Mouse (Mus musculus) cerebellum, postnatal 10 days (tissue): ENCODE results near the gene D630023F18Rik.

Experiments used
- DNase-seq, 2 experiments: peaks; one replicate each; pipeline ENCODE4 v3.0.0; 2021; ENCODE audit warnings: mixed read lengths in 2 of 2

The D630023F18Rik gene

DNA sequence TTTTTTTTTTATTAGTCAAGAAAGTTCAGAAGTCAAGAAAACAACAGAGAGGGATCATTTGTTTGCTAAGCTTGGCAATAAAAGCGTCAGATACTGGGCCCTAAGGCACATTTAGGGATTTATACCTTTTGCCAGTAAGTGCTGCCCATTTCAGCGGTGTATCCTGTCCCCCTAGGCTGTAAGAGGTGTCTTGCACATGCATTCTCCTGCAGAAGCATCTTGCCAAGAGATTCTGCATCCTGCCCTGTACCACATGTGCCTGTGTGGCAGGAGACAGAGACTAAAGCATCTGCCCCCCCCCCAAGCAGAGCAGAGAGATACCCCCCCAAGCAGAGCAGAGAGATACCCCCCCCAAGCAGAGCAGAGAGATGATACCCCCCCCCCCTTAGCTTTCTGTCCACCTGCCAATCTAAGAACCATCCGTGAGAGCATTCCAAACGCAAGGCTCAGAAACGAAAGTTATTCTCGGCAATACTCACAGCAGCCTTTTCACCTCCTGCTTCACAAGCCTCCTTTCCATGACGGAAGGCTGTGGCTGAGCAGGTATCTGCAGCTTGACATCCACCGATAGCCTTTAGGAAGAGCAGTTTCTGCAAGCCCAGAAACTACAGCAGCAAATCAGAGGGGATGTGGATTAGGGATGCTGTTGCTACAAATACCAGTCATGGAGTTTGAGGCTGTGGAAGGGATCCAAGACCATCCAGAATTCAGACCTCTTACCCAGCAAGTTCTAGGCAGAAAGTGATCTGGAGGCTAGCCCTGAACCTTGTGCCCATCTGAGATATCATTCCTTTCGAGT, at the start of gene D630023F18Rik:
TSS of gene D630023F18Rik (minus strand) at position 641 of the 799 bp plus-strand sequence.
- peak; percentile 51 to 63 for DNase-seq

DNA sequence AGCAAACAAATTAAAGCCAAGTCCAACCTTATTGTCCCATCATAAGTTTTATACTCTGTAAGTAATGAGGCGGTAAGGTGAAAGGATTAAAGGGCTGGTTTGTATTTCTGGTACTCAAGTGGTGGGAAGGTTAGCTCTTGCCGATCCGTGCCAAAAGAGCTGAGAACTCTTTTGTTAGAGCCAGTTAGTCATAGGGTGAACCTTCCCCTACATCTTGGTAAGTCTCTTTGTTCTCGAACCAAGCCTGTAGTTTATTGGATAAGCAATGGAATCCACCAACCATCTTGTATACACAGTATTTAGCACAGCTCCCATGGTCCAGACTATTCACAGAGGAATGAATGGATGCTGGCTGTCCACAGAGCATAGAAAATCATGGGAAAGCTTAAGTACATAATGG, 48.6 kb upstream of the D630023F18Rik start:
- no peak for DNase-seq

DNA sequence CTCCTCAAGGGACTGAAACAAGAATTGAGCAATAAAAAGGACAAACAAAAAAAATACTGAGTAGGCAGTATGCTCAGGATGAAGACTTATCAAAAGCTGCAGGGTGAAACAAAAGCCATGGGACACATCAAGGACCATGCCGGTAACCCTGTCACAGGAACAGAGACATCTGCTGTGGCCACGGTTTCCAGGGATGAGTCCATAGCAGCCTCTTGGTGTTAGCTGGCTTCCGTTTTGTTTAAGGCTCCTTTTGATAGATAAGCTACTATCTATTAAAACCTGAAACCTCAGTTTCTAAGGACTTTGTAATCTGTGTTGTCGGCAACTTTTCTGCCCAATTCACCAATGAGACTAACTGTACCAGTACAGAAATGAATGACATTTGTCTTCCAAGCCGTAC, 46.9 kb upstream of the D630023F18Rik start:
- DNase-seq: no peak

DNA sequence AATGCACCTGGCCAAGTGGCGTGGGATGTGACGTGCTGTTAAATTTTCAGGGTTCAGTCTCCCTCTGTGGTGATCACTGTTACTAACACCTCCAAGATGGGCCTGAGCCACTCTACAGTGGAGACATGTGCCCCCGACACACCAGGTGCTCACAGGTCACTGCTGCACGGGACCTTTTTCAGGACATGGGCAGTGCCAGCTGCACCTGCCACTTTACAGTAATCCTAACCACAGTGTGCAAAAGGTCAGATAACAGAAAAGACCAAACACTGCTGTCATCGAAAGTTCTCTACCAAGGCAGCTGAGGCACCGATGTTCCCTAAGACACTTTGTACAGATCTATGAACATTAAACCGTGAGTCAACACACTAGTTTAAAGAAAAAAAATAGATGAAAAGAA, 46.5 kb upstream of the D630023F18Rik start:
- no peak for DNase-seq

DNA sequence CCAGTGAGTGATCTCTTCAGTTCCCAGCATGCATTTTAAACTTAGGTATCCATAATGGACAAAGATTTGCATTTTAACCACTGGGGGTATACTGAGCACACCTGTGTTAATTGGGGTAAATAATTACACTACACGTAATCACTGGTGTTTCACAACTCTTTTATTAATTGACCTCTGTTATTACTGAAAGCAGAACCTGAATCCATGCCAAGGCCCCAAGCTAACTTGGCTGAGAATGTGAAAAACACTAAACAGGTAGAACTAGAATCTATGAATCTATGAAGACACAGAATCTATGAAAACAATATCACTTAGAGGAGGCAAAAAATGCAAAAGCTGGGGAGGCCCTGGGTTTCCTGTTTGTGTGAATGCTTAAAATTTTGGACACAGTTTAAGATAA, 44.5 kb upstream of the D630023F18Rik start:
- DNase-seq: no peak

DNA sequence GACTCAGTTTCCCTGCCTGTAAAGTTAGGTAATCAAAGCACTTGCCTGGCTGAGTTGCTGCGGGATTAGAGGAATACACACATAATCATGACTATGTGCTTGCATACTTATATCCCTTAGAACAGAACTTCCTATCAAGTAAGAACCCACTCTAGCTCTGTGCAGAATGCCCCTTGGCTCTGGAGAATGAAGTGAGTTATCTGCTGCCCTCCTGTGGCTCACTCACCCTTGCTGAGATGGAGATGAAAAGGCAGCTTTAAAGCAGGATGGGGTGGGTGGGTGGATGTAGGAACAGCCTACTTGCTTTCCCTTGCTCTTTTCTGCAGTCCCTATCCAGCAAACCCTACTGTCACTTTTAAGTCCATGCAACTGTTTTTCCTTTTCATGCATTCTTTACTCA, 39.2 kb upstream of the D630023F18Rik start:
- DNase-seq: no peak

DNA sequence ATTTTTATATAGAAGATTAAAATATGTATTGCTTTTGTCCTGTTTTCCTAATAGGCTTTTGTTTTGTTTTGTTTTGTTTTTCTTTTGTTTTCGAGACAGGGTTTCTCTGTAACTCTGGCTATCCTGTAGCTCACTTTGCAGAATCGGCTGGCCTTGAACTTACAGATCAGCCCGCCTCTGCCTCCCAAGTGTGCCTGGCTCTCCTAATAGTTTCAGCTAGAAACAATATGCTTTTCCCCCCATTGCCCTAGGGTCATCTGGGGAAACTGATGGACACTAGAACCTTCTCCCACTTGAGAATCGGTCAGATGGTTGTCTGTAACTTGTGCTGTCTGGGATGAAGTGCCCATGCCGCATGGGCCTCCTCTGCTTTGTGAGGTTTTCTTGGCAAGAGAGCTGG, 33.1 kb upstream of the D630023F18Rik start:
- no peak for DNase-seq

DNA sequence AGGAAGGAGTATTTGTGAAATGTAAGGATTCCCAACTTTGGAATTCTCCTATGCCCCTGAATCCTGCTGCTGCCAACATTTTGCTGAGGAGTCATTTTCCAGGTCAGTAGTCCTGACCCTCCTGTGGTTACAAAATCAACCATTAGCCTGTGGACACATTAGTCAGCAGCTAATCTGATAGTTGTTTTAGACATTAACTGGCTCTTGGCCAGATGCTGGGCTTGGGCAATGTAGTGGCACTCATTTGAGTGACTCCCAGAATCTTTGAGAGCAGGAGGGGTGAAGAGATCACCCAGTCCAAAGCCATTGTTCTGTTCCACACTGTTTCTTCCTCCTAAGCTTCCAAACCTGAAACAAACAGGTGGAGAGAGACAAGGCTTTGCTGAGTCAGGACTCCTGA, 31.8 kb upstream of the D630023F18Rik start:
- DNase-seq: no peak

DNA sequence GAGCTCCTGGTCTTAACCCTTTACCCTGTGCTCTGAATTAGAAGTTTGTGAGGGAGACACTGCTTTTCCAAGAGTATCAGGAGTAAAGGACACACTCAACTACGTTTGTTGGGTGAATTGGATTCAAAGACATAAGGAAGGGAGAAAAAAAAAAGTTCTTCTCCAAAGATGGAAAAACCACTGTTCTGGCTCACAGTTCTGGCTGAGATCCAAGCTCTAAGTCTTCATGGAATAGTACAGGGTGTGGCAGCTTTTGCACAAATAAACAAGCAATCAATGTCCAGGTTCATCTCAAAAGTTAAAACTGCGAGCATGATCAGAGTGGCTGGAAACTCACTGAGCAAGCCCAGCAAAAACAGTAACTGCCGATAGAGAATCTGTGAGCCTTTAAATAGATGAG, 25.0 kb upstream of the D630023F18Rik start:
- DNase-seq: no peak

DNA sequence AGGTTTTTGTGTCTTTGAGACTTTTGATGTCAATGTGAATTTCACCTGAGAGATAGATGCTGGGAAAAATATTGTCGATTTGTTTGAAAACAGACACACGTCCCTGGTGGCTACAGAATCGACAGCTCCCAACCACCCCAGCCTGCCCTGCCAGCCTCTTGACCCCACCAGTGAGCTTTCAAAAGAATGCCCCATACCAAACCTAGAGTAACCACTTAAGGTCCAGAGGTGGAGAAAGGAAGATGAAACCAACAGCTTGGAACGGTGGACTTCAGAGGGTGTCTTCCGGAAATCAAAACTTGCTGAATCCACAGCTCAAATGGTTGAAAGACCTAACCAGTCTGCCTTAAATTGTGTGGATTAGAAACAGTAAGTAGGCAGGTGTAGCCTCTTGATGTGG, 24.3 kb upstream of the D630023F18Rik start:
- DNase-seq: no peak

DNA sequence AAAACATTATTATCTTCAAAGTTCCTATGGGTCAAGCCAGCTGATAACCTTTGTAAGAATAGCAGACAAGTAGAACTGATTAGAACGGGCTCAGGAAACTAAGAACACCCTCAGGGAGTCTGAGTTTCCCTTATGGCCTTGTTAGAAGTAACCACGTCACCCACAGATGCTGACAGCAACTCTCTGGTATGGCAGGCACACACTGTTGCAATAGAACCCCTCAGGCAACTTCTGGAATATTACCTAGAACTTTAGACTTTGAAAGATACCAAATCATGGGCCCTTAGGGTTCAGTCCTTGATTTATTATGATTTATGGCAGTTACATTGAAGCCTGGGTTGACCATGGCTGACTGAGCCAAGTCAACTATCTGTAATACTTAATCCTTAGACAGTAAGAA, 23.6 kb upstream of the D630023F18Rik start:
- no peak for DNase-seq

DNA sequence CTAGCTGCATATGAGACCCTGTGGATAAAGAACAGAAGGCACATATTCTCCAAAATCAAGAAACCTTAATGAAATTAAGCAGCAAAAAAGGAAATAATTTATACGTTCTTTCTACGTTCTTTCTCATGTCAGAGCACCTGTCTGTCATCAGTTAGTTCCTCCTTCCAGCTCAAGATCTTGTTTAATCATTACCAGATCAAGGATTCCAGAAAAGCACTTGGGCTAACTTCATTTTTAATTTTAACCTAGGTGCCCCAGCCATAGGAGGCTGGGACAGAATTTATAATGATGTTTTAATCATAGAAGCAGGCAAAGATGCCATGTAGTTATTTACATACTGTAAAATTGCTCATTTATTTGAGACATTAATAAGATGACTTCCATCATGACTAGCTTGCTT, 21.8 kb upstream of the D630023F18Rik start:
- no peak for DNase-seq

DNA sequence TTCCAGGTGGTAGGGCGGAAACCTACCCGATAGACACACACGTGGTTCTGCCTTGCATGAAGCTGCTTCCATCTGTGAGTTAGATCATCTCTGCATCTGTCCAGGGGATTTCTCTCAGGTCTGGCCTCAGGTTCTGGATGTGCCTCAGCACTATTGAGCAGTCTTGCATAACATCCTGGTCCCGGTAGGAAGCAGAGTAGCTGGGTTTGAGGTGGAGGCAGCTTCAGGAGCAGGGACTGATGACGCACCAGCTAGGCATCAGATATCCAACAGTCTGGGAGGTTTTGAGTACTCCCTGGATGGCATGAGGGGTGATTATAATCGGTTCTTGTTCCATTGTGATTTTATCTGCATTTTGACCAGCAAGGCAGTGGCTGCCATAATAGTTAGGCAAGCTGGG, 14.5 kb upstream of the D630023F18Rik start:
- no peak for DNase-seq

DNA sequence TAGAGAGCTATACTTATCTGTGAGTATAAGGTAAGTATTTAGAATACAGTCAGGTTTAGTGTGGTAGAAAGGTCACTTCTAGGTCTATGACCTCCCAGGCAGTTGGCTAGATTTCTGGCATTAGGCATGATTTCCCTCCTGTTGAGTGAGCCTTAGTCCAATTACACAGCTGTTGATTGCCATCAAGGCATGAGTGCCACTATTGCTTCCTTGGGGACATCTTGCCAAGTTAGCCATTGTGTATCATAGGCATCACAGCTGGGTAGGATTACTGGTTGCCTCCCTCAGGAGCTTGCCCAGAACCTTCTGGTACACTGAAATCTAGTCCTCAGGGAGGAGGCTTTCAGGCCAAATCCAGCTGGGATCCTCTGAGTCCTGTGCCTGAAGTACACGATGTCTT, 9.8 kb upstream of the D630023F18Rik start:
- no peak for DNase-seq

DNA sequence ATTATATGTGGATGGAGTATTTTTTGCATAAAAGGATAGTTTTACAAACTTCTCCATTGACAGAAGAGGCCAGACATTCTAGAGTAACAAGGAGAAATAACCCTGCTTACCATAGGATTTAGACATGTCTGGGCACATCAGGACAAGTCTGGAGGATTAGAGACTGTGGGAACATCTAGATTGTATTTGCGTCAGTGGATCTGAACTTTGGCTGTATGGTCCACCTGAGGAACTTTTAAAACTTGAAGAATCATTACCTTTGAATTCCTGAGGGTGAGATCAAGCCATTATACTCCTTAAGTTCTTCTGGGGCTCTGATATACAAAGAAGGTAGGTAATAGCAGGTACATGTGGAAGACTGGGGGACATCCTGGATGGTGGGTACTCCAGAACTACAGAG, 8.7 kb upstream of the D630023F18Rik start:
- DNase-seq: no peak

DNA sequence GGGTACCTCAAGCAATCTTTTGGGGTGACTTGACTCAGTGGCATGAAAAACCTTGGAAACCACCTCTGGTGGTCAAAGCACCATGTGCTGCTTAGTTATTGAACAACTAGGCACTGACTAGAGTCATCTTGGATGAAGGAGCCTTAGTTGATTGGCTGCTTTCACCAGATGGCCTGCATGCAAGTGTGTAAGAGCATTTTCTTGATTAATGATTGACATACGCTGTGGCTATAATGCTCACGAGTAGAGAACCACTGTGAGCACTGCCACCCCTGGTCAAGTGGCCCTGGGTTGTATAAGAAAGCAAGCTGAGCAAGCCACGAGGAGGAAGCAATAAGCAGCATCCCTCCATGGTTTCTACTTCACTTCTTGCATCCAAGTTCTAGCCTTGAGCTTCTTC, 7.2 kb upstream of the D630023F18Rik start:
- DNase-seq: no peak

DNA sequence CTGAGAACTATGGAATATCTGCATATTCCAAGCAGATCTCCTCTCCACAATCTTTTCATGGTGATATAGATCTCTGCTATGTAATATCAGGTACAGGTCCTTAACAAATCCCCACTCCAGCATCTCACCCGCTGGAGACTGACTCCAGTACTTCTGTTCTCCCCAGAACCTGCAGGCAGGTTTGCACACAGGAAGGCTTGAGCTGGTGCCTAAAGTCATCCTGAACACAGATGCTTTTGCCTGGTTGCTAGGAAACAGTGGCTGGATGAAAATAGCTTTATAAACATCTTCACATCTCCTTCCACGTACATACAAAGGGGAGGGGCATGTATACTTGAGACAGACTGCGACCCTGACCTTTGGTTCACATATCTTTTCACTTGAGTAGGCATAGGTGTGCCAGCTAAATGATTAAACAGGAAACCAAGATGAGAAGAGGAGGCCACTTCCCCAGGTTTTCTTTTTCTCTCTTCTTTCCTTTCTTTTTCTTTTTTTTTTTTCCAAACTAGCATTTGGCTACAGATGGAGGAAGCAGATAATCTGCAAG, 6.7 kb upstream of the D630023F18Rik start:
- DNase-seq: no peak

DNA sequence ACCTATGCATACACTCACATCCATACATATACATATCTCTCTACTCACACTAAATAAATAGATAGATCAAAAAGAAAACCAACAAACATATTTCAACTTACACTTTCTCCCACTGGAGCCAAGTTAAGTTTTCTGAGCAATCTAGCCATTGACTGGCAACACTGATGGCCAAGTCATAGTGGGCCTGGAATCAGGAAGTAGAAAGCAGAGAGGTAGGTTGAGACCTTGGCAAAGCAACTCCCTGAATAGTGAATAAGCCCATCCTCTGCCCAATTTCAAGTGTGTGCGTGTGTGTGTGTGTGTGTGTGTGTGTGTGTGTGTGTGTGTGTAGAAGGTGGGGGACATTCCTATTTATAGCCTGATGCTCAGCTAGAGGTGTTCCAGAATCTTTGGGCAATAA, 3.6 kb downstream of the D630023F18Rik start, which contains the start of gene Gm28845:
TSS of gene Gm28845 (minus strand) at position 121 of the 400 bp plus-strand sequence.
- no peak for DNase-seq

DNA sequence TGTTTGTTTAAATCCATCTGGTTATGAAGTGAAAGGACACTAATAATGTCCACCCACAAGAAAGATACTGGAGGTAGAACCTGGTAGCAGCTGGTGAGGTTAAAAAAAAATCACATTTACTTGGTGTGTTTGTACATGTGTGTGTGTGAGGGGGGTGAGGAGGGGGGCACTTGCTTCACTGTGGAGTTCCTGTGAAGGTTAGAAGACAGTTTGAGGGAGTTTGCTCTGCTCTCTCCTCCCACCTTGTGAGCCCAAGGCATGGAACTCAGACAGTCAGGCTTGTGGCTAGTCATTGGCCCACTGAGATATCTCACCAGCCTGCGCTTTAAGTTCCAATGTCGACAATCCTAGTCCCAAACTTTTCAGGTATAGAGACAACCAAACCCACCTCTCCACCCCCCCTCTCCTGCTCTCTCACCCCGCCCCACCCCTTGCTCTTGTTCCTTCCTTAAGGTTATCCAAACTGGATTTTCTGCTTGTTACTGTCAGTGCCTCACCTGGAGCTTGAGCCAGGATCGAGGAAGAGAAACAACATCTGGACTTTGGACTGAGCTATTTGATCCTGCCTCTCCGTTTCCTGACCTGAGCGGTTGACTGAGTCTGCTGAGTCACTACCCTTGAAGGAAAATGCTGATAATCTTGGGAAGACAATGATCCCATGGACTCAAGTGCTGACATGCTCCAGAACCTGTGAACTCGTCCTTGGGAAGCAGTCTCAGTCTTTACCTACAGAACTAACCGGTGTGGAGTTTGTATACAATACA, 4.7 kb downstream of the D630023F18Rik start:
- no peak for DNase-seq

DNA sequence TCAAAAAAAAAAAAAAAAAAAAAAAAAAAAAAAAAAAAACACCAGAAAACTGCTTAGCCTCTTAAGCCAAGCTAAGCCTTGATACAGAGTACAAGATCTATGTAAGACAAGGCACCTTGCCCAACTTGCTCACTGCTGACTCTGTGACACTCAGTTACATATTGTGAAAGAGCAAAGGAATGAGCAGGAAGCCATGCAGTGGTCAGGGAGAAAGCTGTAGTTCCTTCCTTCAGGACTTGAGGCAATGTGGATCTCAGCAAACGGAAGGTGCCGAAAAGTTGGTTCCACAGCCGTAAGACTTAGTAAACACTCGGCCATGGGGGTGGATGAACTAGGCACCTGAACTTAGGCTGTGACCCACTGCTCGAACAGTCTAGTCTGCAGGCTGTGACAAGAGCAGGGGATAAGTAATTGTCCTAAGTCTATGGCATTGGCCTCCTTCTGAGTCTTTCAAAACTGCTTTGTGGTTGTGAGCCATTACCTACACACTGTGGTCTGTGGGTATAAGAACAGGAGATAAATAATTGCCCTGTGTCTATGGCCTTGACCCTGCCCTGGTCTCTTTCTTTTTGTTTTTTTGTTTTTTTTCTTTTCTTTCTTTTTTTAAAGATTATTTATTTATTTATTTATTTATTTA, 9.4 kb downstream of the D630023F18Rik start:
- DNase-seq: no peak

DNA sequence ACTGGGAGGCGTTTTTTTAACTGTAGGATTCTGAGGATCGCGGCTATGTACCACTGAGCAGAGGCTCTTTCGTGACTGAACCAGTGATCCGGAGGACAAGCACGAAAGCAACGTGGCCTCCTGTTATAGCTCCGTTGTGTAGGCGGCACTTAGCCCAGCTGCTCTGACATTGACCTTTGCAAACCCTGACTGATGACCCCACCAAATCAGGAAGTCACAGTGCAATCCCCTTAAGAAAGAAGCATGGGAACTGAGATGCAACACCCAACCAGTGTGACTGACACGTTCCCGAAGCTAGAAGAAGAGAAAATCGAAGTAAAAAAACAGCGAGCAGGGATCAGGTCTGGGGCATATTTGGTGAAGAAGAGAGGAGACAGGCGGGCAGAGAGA, 10.2 kb downstream of the D630023F18Rik start:
- no peak for DNase-seq

DNA sequence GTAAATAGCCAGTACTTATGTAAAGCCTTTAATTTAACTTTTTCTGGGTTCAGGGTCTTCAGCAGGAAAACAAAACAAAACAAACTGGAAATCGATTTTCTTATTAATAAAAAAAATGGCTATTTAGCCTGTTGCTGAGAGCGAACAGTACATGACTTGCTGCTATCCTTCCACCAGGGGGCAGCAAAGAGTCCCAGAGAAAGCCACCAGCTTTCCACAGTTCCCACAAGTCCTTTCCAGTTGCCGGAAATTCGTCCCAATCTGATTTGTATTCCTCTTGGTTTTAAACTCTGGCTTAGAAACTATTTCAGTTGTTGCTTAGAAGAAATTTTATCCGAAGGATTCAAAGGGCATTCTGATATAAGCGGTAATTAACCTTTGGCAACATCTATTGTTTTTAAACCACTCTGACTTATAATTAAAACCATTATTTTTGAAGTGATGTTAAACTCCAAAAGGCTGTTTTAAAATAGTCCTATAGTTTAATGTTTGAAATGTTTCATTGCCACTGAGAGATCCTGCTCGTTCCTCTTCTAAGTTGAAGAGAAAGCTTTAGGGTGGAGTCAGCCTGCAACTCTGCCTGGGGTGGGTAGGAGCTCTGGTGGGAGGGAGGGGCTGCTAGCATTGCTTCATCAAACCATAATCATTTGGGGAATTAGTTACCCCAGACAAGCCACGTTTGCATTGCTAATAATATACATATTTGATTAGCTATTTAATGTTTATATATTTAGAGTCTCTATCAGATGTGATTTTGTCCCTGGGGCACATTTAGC, 10.8 kb downstream of the D630023F18Rik start:
- peak; percentile 87 to 91 for DNase-seq
